Mouse (Mus musculus): ENCODE results near the gene Shank2. TPM values are rescaled to one million over a fixed set of nuclear protein-coding genes. Genes with fewer than 3 reads are reported as not detected.

Shank2 gene
- polyA plus RNA-seq, 1 experiment from 2014 or later = 1.6 TPM

- no peak overlapping the region for H3K4me3 ChIP-seq (replicated peaks; ENCODE audit: low read length)
- no peak overlapping the region for H3K27ac ChIP-seq (ENCODE audit: low read length)
- no peaks in the 10 kb centered on the region for H3K9me3 ChIP-seq (replicated peaks; ENCODE audit: control insufficient read depth, low read length)
- H3K4me1 ChIP-seq (ENCODE audit: control insufficient read depth, insufficient read depth, low read length) = no peaks in the 10 kb centered on the region
- no peak overlapping the region for H3K4me2 ChIP-seq (ENCODE audit: low read depth, low read length)
- peak; percentile 71; the same call in 1 of the 2 replicates for ATAC-seq (ENCODE audit: insufficient read depth, low FRiP score)
- H3K36me3 ChIP-seq (ENCODE audit: control insufficient read depth, insufficient read depth, low read length) = no peaks in the 10 kb centered on the region
- 52% methylated on average over 2 of the region's 2 CpGs for WGBS
- H3K9ac ChIP-seq (ENCODE audit: low read length) = no peak overlapping the region
- no peaks in the 10 kb centered on the region for H3K27me3 ChIP-seq (ENCODE audit: control insufficient read depth, insufficient read depth, low read length)
Observed at GRCm38 (mm10) chr7:144137827-144138226, 136.1 kb downstream of the Shank2 start.

- H3K9me3 ChIP-seq (replicated peaks; ENCODE audit: control insufficient read depth, low read length) = no peaks in the 10 kb centered on the region
- no peak overlapping the region for H3K9ac ChIP-seq (ENCODE audit: low read length)
- H3K36me3 ChIP-seq (ENCODE audit: control insufficient read depth, insufficient read depth, low read length) = no peaks in the 10 kb centered on the region
- ATAC-seq (ENCODE audit: insufficient read depth, low FRiP score) = no peak
- H3K4me1 ChIP-seq (ENCODE audit: control insufficient read depth, insufficient read depth, low read length) = no peaks in the 10 kb centered on the region
- 66% methylated on average over 2 of the region's 2 CpGs for WGBS
- no peak overlapping the region for H3K4me3 ChIP-seq (replicated peaks; ENCODE audit: low read length)
- H3K27ac ChIP-seq (ENCODE audit: low read length) = no peak overlapping the region
- no peak overlapping the region for H3K4me2 ChIP-seq (ENCODE audit: low read depth, low read length)
- no peaks in the 10 kb centered on the region for H3K27me3 ChIP-seq (ENCODE audit: control insufficient read depth, insufficient read depth, low read length)
Observed at GRCm38 (mm10) chr7:144138476-144138875, 136.7 kb downstream of the Shank2 start.

GRCm38 (mm10) chr7:144139691-144140090 lies 138.0 kb downstream of the Shank2 start:
- ATAC-seq (ENCODE audit: insufficient read depth, low FRiP score) = no peak
- no peak overlapping the region for H3K27ac ChIP-seq (ENCODE audit: low read length)
- WGBS = 76% methylated on average over 2 of the region's 2 CpGs
- no peak overlapping the region for H3K4me2 ChIP-seq (ENCODE audit: low read depth, low read length)
- H3K4me3 ChIP-seq (replicated peaks; ENCODE audit: low read length) = no peak overlapping the region
- H3K36me3 ChIP-seq (ENCODE audit: control insufficient read depth, insufficient read depth, low read length) = no peaks in the 10 kb centered on the region
- no peaks in the 10 kb centered on the region for H3K27me3 ChIP-seq (ENCODE audit: control insufficient read depth, insufficient read depth, low read length)
- H3K9ac ChIP-seq (ENCODE audit: low read length) = no peak overlapping the region
- H3K9me3 ChIP-seq (replicated peaks; ENCODE audit: control insufficient read depth, low read length) = no peaks in the 10 kb centered on the region
- H3K4me1 ChIP-seq (ENCODE audit: control insufficient read depth, insufficient read depth, low read length) = no peaks in the 10 kb centered on the region

GRCm38 (mm10) chr7:144140470-144140869 lies 138.7 kb downstream of the Shank2 start:
- H3K36me3 ChIP-seq (ENCODE audit: control insufficient read depth, insufficient read depth, low read length) = no peaks in the 10 kb centered on the region
- ATAC-seq (ENCODE audit: insufficient read depth, low FRiP score) = no peak
- no peak overlapping the region for H3K27ac ChIP-seq (ENCODE audit: low read length)
- H3K4me2 ChIP-seq (ENCODE audit: low read depth, low read length) = no peak overlapping the region
- no peak overlapping the region for H3K4me3 ChIP-seq (replicated peaks; ENCODE audit: low read length)
- 69% methylated on average over 3 of the region's 3 CpGs for WGBS
- no peaks in the 10 kb centered on the region for H3K27me3 ChIP-seq (ENCODE audit: control insufficient read depth, insufficient read depth, low read length)
- no peak overlapping the region for H3K9ac ChIP-seq (ENCODE audit: low read length)
- no peaks in the 10 kb centered on the region for H3K9me3 ChIP-seq (replicated peaks; ENCODE audit: control insufficient read depth, low read length)
- H3K4me1 ChIP-seq (ENCODE audit: control insufficient read depth, insufficient read depth, low read length) = no peaks in the 10 kb centered on the region

GRCm38 (mm10) chr7:144142036-144142435 lies 140.3 kb downstream of the Shank2 start:
- WGBS = 80% methylated on average over 4 of the region's 4 CpGs
- Histone ChIP-seq H3K4me2 (ENCODE audit: low read depth, low read length) (no peak overlapping the region), H3K27me3 (ENCODE audit: control insufficient read depth, insufficient read depth, low read length) (no peaks in the 10 kb centered on the region), H3K9ac (ENCODE audit: low read length) (no peak overlapping the region), H3K4me3 (replicated peaks; ENCODE audit: low read length) (no peak overlapping the region), H3K36me3 (ENCODE audit: control insufficient read depth, insufficient read depth, low read length) (no peaks in the 10 kb centered on the region), H3K27ac (ENCODE audit: low read length) (no peak overlapping the region), H3K4me1 (ENCODE audit: control insufficient read depth, insufficient read depth, low read length) (no peaks in the 10 kb centered on the region), H3K9me3 (replicated peaks; ENCODE audit: control insufficient read depth, low read length) (no peaks in the 10 kb centered on the region)
- ATAC-seq (ENCODE audit: insufficient read depth, low FRiP score) = no peak

GRCm38 (mm10) chr7:144143941-144144340 lies 142.2 kb downstream of the Shank2 start:
- no peaks in the 10 kb centered on the region for H3K4me1 ChIP-seq (ENCODE audit: control insufficient read depth, insufficient read depth, low read length)
- H3K9me3 ChIP-seq (replicated peaks; ENCODE audit: control insufficient read depth, low read length) = no peaks in the 10 kb centered on the region
- no peaks in the 10 kb centered on the region for H3K36me3 ChIP-seq (ENCODE audit: control insufficient read depth, insufficient read depth, low read length)
- H3K27ac ChIP-seq (ENCODE audit: low read length) = no peak overlapping the region
- H3K27me3 ChIP-seq (ENCODE audit: control insufficient read depth, insufficient read depth, low read length) = no peaks in the 10 kb centered on the region
- H3K4me3 ChIP-seq (replicated peaks; ENCODE audit: low read length) = no peak overlapping the region
- WGBS = 66% methylated on average over 2 of the region's 2 CpGs
- H3K9ac ChIP-seq (ENCODE audit: low read length) = no peak overlapping the region
- no peak overlapping the region for H3K4me2 ChIP-seq (ENCODE audit: low read depth, low read length)
- ATAC-seq (ENCODE audit: insufficient read depth, low FRiP score) = no peak

- 68% methylated on average over 4 of the region's 4 CpGs for WGBS
- H3K27me3 ChIP-seq (ENCODE audit: control insufficient read depth, insufficient read depth, low read length) = no peaks in the 10 kb centered on the region
- H3K9me3 ChIP-seq (replicated peaks; ENCODE audit: control insufficient read depth, low read length) = no peaks in the 10 kb centered on the region
- H3K27ac ChIP-seq (ENCODE audit: low read length) = no peak overlapping the region
- H3K36me3 ChIP-seq (ENCODE audit: control insufficient read depth, insufficient read depth, low read length) = no peaks in the 10 kb centered on the region
- no peak for ATAC-seq (ENCODE audit: insufficient read depth, low FRiP score)
- H3K4me2 ChIP-seq (ENCODE audit: low read depth, low read length) = no peak overlapping the region
- no peak overlapping the region for H3K9ac ChIP-seq (ENCODE audit: low read length)
- no peak overlapping the region for H3K4me3 ChIP-seq (replicated peaks; ENCODE audit: low read length)
- H3K4me1 ChIP-seq (ENCODE audit: control insufficient read depth, insufficient read depth, low read length) = no peaks in the 10 kb centered on the region
Observed at GRCm38 (mm10) chr7:144148111-144148510, 146.4 kb downstream of the Shank2 start.

- Histone ChIP-seq H3K36me3 (ENCODE audit: control insufficient read depth, insufficient read depth, low read length) (no peaks in the 10 kb centered on the region), H3K9me3 (replicated peaks; ENCODE audit: control insufficient read depth, low read length) (no peaks in the 10 kb centered on the region), H3K4me2 (ENCODE audit: low read depth, low read length) (no peak overlapping the region), H3K9ac (ENCODE audit: low read length) (no peak overlapping the region), H3K4me3 (replicated peaks; ENCODE audit: low read length) (no peak overlapping the region), H3K27me3 (ENCODE audit: control insufficient read depth, insufficient read depth, low read length) (no peaks in the 10 kb centered on the region), H3K4me1 (ENCODE audit: control insufficient read depth, insufficient read depth, low read length) (no peaks in the 10 kb centered on the region), H3K27ac (ENCODE audit: low read length) (no peak overlapping the region)
- ATAC-seq (ENCODE audit: insufficient read depth, low FRiP score) = no peak
- 63% methylated on average over 4 of the region's 4 CpGs for WGBS
Observed at GRCm38 (mm10) chr7:144153124-144153523, 151.4 kb downstream of the Shank2 start.

- Histone ChIP-seq H3K9ac (ENCODE audit: low read length) (no peak overlapping the region), H3K4me3 (replicated peaks; ENCODE audit: low read length) (no peak overlapping the region), H3K36me3 (ENCODE audit: control insufficient read depth, insufficient read depth, low read length) (no peaks in the 10 kb centered on the region), H3K4me2 (ENCODE audit: low read depth, low read length) (no peak overlapping the region), H3K27me3 (ENCODE audit: control insufficient read depth, insufficient read depth, low read length) (no peaks in the 10 kb centered on the region), H3K27ac (ENCODE audit: low read length) (no peak overlapping the region), H3K4me1 (ENCODE audit: control insufficient read depth, insufficient read depth, low read length) (no peaks in the 10 kb centered on the region), H3K9me3 (replicated peaks; ENCODE audit: control insufficient read depth, low read length) (no peaks in the 10 kb centered on the region)
- no peak for ATAC-seq (ENCODE audit: insufficient read depth, low FRiP score)
- WGBS = 70% methylated on average over 8 of the region's 8 CpGs
Observed at GRCm38 (mm10) chr7:144153682-144154081, 152.0 kb downstream of the Shank2 start.

GRCm38 (mm10) chr7:144157936-144158335 lies 156.2 kb downstream of the Shank2 start:
- WGBS = 87% methylated on average over 8 of the region's 8 CpGs
- Histone ChIP-seq H3K27ac (ENCODE audit: low read length) (no peak overlapping the region), H3K4me2 (ENCODE audit: low read depth, low read length) (no peak overlapping the region), H3K4me1 (ENCODE audit: control insufficient read depth, insufficient read depth, low read length) (no peaks in the 10 kb centered on the region), H3K9me3 (replicated peaks; ENCODE audit: control insufficient read depth, low read length) (no peaks in the 10 kb centered on the region), H3K36me3 (ENCODE audit: control insufficient read depth, insufficient read depth, low read length) (no peaks in the 10 kb centered on the region), H3K4me3 (replicated peaks; ENCODE audit: low read length) (no peak overlapping the region), H3K27me3 (ENCODE audit: control insufficient read depth, insufficient read depth, low read length) (no peaks in the 10 kb centered on the region), H3K9ac (ENCODE audit: low read length) (no peak overlapping the region)
- ATAC-seq (ENCODE audit: insufficient read depth, low FRiP score) = no peak

Measured in stomach, embryonic 16.5 days (tissue).